Mouse (Mus musculus): ENCODE results near the gene Cldn12.

The Cldn12 gene

DNA sequence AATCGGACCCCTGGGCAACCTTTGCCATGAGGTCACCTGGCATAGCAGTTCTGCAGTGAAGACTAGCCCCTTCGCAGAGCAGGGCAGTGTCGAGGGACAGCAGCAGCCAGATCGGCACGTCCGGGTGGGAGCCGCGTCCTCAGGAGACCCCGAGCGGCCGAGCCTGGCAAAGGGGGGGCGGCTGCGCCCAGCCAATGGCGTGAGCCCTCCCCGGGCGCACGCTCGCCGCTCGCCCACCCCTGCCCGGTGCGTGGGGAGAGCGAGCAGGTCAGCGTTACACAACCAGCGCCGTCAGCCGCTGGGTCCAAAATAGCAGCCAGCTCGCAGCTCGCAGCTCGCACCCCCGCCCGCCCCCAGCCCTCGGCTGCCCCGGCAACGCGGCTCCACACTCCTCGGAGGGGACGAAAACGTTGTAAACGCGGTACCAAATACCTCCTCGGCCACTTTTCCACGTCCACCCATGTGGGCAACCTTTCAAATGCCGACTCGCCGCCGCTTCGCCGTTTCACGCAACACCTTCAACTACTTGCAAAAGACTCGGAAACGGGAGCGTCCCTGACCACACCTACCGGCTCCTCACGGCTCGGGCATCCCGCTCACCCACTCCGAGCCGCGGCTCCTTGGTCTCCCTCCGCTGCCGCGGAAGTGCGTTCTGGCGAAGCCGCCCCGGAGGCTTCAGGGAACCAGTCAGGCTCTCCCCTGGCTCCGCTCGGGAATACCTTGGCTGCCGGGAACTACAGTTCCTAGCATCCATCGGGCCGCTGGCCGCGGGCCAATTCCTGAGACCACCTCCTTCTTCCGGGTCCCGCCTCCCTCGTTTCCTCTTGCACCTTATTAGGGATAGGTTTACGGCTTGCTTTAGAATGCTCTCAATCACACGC is at the start of gene Cldn12:
Gene Cldn12 (minus strand): TSS at position 763 of the 881 bp plus-strand sequence.
- peak; percentile 25 to 42 for DNase-seq (ENCODE audit: low spot score in 2 of 2)

GRCm38 (mm10) chr5:5562435-5562834 is 47.7 kb upstream of the Cldn12 start:
- no peak for DNase-seq (ENCODE audit: low spot score in 2 of 2)

DNA sequence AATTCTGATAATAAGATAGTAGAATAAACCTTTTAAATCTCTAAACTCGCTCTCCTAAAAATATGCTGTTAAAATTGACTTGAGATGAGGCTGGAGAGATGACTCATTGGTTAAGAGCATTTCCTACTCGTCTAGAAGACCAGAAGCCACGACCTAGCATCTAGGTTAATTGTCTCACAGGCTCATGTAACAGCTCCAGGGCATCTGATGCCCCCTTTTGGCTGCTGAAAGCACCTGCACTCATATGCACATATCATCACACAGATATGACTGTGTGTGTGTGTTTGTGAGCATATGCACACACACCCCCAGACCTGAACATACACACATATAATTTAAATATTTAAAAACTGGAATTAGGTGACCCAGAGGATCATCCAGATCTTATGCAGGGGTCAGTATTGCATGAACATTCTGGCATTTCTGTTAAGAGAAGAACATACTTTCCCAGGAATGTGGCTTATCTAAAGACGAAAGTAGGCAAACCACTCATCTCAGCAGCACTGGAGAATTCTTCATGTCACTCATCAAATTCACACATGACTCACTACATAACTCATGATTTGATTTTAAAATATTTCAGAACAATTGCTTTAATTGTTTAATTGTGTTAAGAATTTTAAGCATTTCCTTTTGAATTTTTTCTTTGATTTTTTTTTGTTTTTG is 46.4 kb upstream of the Cldn12 start:
- DNase-seq (ENCODE audit: low spot score in 2 of 2) = no peak

DNA sequence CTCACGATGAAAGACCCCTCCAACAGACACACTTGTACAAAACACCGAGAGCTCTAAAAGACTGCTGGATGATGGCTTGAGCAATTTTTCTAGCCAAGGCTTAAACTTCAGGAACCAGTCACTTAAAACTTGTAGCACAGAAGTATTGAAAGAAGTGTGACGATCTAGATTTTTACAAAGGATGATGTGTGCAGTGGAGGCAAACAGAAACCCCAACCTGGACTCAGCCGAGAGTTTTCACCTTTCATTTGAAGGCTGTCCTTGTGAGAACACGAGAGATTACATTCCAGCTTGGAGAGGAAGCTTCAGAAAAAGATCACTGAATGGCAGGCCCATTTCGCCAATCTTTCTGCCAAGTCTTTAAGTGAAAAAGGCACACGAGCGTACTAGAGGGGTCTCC is 45.0 kb upstream of the Cldn12 start:
- DNase-seq (ENCODE audit: low spot score in 2 of 2) = no peak

DNA sequence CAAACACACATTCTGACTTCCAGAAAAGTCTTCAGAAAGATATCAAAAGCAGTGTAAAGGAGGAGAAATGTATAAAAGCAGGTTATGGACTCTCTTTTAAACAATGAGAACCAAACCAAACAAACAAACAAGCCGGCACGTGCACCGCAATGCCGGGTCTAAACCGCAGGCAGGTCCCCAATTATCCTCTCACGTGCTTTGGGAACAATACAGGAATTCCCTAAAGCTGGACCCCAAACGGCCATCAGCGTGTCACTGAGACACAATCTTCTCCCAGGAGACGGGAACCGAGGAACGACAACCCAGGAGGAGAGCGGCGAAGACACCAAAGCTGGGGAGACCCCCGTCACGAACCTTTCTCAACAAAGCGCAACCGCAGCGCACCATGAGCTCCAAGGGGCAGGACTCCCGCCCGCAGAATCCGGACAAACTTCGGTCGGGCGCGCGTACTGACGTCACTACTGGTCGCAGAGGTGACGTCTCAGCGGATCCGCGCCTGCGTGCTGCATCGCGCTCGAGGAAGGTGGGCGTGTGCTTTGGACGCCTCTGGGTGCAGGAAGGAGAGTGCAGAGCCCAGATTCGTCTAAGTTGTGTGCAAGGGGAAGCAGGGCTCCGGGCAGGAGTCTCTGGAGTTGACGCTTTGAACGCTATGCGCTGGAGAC is 44.5 kb upstream of the Cldn12 start, which contains the start of gene Gtpbp10:
Gene Gtpbp10 (minus strand): TSS at position 460 of the 662 bp plus-strand sequence.
- DNase-seq (ENCODE audit: low spot score in 2 of 2) = peak; percentile 83 to 86

GRCm38 (mm10) chr5:5551110-5551509 is 36.4 kb upstream of the Cldn12 start:
- DNase-seq (ENCODE audit: low spot score in 2 of 2) = no peak

DNA sequence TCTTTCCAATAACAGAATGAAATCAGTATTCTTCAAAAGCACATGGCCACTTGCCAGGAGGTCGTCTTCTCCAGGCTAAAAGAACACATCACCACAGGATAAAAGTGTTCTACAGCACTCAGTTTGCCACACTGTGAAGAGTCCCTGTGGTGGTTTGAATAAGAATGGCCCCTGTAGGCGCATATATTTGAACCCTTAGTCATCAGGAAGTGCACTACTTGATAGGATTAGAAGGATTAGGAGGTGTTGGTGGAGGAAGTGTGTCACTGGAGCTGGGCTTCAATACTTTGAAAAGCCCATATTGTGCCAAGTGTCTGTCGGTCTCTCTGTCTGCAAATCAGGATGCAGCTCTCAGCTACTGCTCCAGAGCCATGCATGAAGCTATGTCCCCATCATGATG is 25.6 kb upstream of the Cldn12 start:
- no peak for DNase-seq (ENCODE audit: low spot score in 2 of 2)

DNA sequence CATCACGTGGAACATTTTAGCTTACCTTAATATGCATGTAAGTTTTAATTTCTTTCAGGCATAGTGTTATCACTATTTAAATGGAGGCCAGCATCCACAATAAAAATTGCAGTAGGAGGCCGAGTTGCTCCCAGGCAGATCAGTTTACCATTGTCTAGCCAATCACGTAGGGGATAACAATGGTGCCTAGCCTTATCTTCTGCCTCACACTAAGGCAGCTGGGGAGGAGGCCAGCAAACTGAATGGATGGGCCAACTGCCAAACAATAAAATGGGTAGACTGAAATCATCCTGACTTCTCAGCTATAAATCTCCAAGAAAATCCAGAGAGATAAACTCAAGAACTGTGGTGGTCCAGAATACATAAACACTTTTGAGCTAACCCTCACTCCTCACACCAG is 25.0 kb upstream of the Cldn12 start:
- DNase-seq (ENCODE audit: low spot score in 2 of 2) = no peak

DNA sequence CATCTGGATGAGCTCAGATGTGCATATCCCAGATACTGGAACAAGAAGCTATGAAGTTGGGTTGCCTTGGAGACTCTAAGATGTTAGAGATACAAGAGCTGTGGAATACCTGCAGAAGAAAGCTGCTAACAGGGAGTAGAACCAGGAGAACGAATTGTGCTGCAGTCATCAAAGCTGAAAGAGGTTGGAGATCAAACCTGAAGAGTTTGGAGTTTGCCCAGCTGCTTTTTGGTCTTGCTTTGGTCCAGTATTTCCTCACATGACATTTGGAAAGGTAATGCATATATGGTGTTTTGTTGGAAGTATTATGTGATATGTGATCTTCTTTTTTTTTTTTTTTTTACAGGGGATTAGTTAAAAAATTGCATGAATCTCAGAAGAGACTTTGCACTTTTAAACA is 21.4 kb upstream of the Cldn12 start:
- DNase-seq (ENCODE audit: low spot score in 2 of 2) = no peak

GRCm38 (mm10) chr5:5533656-5534420 is 19.1 kb upstream of the Cldn12 start:
- no peak for DNase-seq (ENCODE audit: low spot score in 2 of 2)

DNA sequence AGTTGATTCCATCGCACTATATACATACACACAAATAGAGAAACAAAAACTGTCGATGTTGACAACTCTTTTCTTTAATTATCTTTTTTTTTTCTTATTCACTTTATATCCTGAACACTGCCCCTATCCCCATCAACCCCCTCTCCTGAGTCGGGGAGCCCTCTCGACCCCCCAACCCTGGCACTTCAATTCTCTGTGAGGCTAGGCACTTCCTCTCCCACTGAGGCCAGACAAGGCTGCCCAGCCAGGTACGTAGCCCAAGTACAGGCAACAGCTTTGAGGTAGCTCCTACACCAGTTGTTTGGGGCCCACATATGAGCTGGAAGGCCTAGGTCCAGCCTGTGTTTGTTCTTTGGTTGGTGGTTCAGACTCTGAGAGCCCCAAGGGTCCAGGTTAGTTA is 653 bp upstream of the Cldn12 start:
- DNase-seq (ENCODE audit: low spot score in 2 of 2) = no peak

DNA sequence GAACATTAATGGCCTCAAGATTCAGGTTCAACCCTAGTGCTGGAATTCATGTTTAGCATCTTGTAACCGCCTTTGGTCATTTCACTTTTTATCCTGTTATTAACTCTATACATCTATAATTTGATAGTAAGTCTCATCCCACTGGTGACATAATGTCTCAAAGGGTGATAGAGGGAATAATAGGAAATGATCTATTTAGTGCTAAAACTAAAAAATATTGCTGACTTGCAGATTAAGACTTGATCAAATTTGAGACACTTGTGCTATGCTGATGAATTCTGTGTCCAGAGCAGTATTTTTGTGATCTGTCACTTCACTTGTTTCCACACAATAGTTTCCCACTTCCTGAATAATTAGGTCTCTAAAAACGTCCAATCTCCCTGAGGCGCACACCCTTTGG is 3.4 kb downstream of the Cldn12 start:
- no peak for DNase-seq (ENCODE audit: low spot score in 2 of 2)

- no peak for DNase-seq (ENCODE audit: low spot score in 2 of 2)
Measured at GRCm38 (mm10) chr5:5510989-5511388, 3.8 kb downstream of the Cldn12 start.

- DNase-seq (ENCODE audit: low spot score in 2 of 2) = no peak
Measured at GRCm38 (mm10) chr5:5510304-5510887, 4.4 kb downstream of the Cldn12 start.

DNA sequence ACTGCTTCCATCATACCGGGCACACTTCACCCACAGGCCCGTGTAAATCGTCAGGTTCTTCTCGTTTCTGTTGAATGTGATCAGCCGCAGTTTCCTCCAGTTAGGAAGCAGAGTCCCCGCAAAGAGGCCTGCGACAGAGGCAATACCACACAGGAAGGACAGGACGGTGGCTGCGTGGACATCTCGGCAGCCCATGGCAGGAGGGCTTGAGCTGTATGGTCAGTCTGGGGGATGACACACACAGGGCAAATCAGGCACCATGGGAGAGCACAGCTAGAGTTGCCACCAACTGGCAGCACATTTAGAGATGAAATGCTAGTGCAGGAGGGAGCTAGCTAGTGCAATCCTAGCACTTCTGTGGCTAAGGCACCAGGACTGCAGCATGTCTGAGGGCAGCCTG is 6.5 kb downstream of the Cldn12 start:
- DNase-seq (ENCODE audit: low spot score in 2 of 2) = no peak

- peak in 1 of 2 experiments; percentile 8 for DNase-seq (ENCODE audit: low spot score in 2 of 2)
Measured at GRCm38 (mm10) chr5:5507701-5508225, 7.0 kb downstream of the Cldn12 start.

DNA sequence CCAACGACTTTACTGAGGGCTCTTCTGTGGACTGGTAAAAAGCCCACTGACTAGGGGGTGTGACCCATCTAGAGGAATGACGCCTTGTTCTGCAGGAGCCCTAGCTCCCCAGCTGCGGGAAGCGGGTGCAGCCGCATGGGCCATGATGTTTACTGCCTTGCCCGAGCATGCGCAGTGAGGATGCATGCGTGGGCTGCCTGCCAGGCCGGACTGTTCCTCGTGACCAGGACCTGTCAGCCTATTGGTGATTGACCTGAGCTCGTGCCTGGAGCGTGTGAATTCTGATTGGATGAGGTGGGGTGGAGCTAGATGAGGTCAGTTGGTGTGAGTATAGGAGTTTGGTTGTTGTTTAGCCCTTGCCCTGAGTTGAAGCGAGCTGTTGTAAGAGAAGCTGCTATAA is 10.3 kb downstream of the Cldn12 start:
- no peak for DNase-seq (ENCODE audit: low spot score in 2 of 2)

GRCm38 (mm10) chr5:5503381-5503780 is 11.4 kb downstream of the Cldn12 start:
- no peak for DNase-seq (ENCODE audit: low spot score in 2 of 2)

DNA sequence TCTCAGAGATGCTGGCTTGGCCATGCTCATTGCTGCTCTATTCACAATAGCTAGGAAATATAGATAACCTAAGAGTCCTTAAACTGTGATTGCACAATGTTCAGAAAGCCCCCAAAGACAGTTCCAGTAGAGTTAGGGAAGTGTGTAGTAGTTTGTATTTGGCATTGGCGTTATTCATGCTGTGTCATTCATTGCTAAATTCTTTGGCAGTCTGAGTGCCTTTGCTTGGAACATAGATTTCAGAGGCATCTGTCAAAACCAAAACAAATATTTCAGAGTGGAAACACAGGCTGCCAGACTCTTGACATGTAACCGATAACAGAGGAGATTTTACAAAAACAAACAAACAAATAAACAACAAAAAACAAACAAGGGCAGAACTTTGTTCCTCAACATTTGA is 13.2 kb downstream of the Cldn12 start:
- DNase-seq (ENCODE audit: low spot score in 2 of 2) = no peak

DNA sequence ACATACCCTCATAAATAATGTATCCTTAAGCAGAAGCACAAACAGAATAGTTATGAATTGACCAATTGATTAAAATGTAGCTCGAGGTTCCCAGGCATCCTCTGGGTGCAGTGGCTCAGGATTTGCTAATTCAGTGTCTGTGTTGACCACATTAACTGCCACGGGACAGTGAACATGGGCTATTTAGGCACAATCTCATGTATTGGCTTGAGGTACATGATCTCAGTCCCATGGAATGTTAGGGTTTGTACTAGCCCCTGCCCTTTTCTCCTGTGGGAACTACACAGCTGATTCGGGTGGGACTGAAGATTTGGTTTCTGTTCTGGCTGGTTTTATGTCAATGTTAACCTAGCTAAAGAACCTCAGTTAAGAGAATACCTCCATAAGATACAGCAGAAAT is 18.4 kb downstream of the Cldn12 start:
- DNase-seq (ENCODE audit: low spot score in 2 of 2) = no peak

GRCm38 (mm10) chr5:5495042-5495441 is 19.7 kb downstream of the Cldn12 start:
- no peak for DNase-seq (ENCODE audit: low spot score in 2 of 2)

Data from thymus, postnatal 10 days (tissue).